Mouse (Mus musculus) G1E (cell line): Measurements from ENCODE around the gene Nf2.

ENCODE experiments used
- CTCF ChIP-seq: IDR thresholded peaks from 2 replicates; pipeline ENCODE4 v1.5.1; 2012; ENCODE audit warnings: low read depth, low read length, inconsistent platforms, mixed read lengths
- GATA1 ChIP-seq: IDR thresholded peaks from 2 replicates; pipeline ENCODE4 v1.6.1; 2012; ENCODE audit warnings: borderline replicate concordance, low read length, inconsistent platforms, mixed read lengths
- GATA2 ChIP-seq: IDR thresholded peaks from 2 replicates; pipeline ENCODE4 v1.6.1; 2012; ENCODE audit warnings: low read depth, low read length, inconsistent platforms, borderline replicate concordance
- POLR2AphosphoS5 ChIP-seq: IDR thresholded peaks from 2 replicates; pipeline ENCODE4 v1.6.1; 2012; ENCODE audit warnings: low read depth, low read length, inconsistent platforms; ENCODE audit not compliant: insufficient replicate concordance

DNA sequence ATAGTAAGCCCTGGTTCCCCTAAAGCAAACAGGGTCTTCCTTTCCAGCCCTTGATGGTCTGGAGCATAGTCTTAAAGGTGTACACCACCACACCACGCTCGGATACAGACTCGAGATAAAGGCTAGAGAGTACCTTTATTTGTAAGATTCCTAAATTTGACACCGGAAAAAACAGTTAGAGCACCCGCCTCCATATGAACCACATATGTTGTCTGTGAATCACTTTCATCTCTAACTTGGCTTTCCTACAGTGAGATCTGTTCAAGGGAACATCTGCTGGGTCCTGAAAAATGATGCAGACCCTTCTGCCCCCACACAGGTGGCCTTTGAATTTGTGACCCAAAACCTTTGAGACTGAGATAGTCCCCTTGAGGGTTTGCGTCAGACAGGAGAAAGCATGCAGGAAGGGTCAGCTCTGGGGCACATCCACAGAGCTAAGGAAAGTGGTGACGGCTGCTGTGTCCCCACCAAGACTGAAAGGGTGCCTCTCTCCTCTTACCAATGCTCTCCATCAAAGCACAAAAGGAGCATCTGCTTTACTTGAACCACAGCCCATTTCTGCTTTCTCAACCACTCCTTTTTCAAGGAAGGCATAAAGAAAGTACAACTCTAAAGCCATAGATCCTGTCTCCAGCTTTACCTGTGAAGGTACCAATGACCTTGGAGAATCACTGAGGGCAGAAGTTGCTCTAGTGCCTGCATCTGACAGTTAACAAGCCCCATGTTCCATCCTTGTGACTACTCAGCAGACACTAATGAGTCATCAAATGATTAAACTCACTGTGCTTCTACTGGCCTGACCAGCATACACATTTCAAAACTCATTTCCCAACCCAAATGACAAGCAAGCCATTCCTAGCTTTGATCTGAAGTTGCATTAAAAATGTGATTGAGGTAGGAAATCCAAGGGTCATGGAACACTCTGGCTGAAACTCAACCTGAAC, 34.6 kb downstream of the Nf2 start:
- TF ChIP-seq CTCF (no peak), GATA1 (no peak), GATA2 (no peak), POLR2AphosphoS5 (no peak)
